Mouse (Mus musculus) limb, embryonic 14.5 days (tissue): ENCODE measurements at regions not wholly inside any gene's neighbourhood (a gene's known extent, or its start where the extent isn't known, plus 50 kb on each side); places are given as distances from the start of the nearest gene placed in this dataset.

Experiments
- ATAC-seq: fragments of 200-750 bp; cut with Nextera tagmentation; 2 replicates; pipeline ENCODE4 v1.8.0; 2017; ENCODE audit warnings: low read depth, moderate number of reproducible peaks, moderate TSS enrichment; ENCODE audit not compliant: low FRiP score
- DNase-seq: peaks from one replicate; pipeline ENCODE4 v3.0.0-alpha.2; 2015; ENCODE audit warnings: low spot score
- H3K27ac ChIP-seq: fragments of 300-500 bp; sonication (generic); replicated peaks from 2 replicates; pipeline ENCODE4 v1.5.1; 2014; ENCODE audit warnings: low read depth, mild to moderate bottlenecking, low read length, moderate library complexity, mixed read lengths
- H3K27me3 ChIP-seq: fragments of 300-500 bp; sonication (generic); 2 replicates; pipeline ENCODE4 v1.6.1; 2014; ENCODE audit warnings: low read length, mixed read lengths; ENCODE audit not compliant: control insufficient read depth, insufficient read depth
- H3K36me3 ChIP-seq: fragments of 300-500 bp; sonication (generic); 2 replicates; pipeline ENCODE4 v1.6.1; 2014; ENCODE audit warnings: mild to moderate bottlenecking, low read length, moderate library complexity, mixed read lengths; ENCODE audit not compliant: control insufficient read depth, insufficient read depth
- H3K4me1 ChIP-seq: fragments of 300-500 bp; sonication (generic); 2 replicates; pipeline ENCODE4 v1.6.1; 2014; ENCODE audit warnings: antibody characterized with exemption, low read length, mixed read lengths; ENCODE audit not compliant: control insufficient read depth, insufficient read depth
- H3K4me2 ChIP-seq: fragments of 300-500 bp; sonication (generic); replicated peaks from 2 replicates; pipeline ENCODE4 v1.6.1; 2014; ENCODE audit warnings: low read depth, mild to moderate bottlenecking, low read length, moderate library complexity; ENCODE audit not compliant: severe bottlenecking
- H3K4me3 ChIP-seq: fragments of 300-500 bp; sonication (generic); replicated peaks from 2 replicates; pipeline ENCODE4 v1.5.1; 2014; ENCODE audit warnings: low read length
- H3K9ac ChIP-seq: fragments of 300-500 bp; sonication (generic); 2 replicates; pipeline ENCODE4 v1.6.1; 2014; ENCODE audit warnings: mild to moderate bottlenecking, low read depth, low read length, moderate library complexity; ENCODE audit not compliant: severe bottlenecking
- H3K9me3 ChIP-seq: fragments of 300-500 bp; sonication (generic); 2 replicates; pipeline ENCODE4 v1.6.1; 2016; ENCODE audit warnings: low read length; ENCODE audit not compliant: control insufficient read depth
- POLR2A ChIP-seq: fragments of 200-500 bp; IDR thresholded peaks from 2 replicates; pipeline ENCODE4 v1.8.0; 2012; ENCODE audit warnings: inconsistent platforms, mild to moderate bottlenecking, moderate library complexity, borderline replicate concordance; ENCODE audit not compliant: insufficient read depth, insufficient read length; ENCODE audit errors: extremely low read depth
- WGBS: fragments of 180-500 bp; shearing (Covaris S2); extraction: QIAGEN DNeasy Blood & Tissue Kit; methylation state at CpG from one replicate; pipeline ENCODE4 v1.1.7; 2014; 5-methylcytosine and 5-hydroxymethylcytosine counted together

GRCm38 (mm10) chr6:13920809-13921760, 49.8 kb upstream of the 2610001J05Rik start:
- Histone ChIP-seq H3K36me3 (no peaks in the 10 kb centered on the region), H3K9me3 (no peaks in the 10 kb centered on the region), H3K4me1 (no peaks in the 10 kb centered on the region), H3K27me3 (no peaks in the 10 kb centered on the region), H3K27ac (no peak overlapping the region), H3K4me2 (no peak overlapping the region), H3K9ac (no peak overlapping the region), H3K4me3 (no peak overlapping the region)
- DNase-seq (no peak), ATAC-seq (no peak)
- no peak for TF ChIP-seq POLR2A
- WGBS = 80% methylated on average over 9 of the region's 9 CpGs
